Mouse (Mus musculus): ENCODE measurements around the gene Irf3.
A peak's percentile ranks its signal among the peaks of the same experiment; 100 is the strongest.

The Irf3 gene

GRCm38 (mm10) chr7:44997231-44997939, at the start of gene Irf3:
TSS of gene Irf3 (plus strand) at chr7:44997648.
- peak; percentile 94 for DNase-seq (ENCODE audit: low read depth, low spot score)

GRCm38 (mm10) chr7:44949922-44950321, 47.5 kb upstream of the Irf3 start:
- no peak for DNase-seq (ENCODE audit: low read depth, low spot score)

- no peak for DNase-seq (ENCODE audit: low read depth, low spot score)
These were observed 45.5 kb upstream of the Irf3 start for GRCm38 (mm10) chr7:44951960-44952359.

- peak; percentile 87 for DNase-seq (ENCODE audit: low read depth, low spot score)
These were observed 44.7 kb upstream of the Irf3 start for GRCm38 (mm10) chr7:44952611-44953306.

DNA sequence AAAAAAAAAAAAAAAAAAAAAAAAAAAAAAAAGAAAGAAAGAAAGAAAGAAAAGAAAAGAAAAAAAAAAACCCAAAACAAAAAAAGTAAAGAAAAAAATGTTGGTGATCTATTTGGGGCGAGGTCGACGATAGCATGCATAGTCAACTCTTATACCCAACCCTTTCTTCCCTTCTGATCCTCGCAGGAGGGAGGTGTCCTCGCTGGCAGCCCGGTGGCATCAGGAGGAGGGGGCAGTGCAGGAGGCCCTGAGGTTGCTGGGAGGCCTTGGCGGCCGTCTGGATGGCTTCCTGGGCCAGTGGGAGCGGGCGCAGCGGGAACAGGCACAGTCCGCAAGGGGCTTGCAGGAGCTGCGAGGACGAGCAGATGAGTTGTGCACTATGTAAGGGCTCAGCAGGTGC, 43.9 kb upstream of the Irf3 start:
- no peak for DNase-seq (ENCODE audit: low read depth, low spot score)

GRCm38 (mm10) chr7:44954091-44954885, 43.2 kb upstream of the Irf3 start:
- DNase-seq (ENCODE audit: low read depth, low spot score), result no peak

GRCm38 (mm10) chr7:44955628-44956027, 41.8 kb upstream of the Irf3 start:
- DNase-seq (ENCODE audit: low read depth, low spot score), result no peak

DNA sequence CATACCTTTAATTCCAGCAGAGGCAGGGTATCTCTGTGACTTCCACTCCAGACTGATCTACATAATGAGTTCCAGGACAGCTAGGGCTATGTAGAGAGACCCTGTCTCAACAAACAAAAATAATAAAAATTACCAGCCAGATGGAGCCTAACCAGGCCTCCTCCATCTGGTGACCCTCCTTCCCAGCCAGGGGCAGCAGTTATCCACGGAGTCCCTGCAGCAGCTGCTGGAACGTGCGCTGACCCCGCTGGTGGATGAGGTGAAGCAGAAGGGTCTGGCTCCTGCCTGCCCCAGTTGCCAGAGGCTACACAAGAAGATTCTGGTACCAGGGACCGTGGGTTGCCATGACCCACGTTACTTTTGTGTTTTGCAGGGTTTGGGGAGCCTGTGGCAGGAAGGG, 41.2 kb upstream of the Irf3 start:
- DNase-seq (ENCODE audit: low read depth, low spot score), result no peak

GRCm38 (mm10) chr7:44957183-44957835, 40.1 kb upstream of the Irf3 start:
- no peak for DNase-seq (ENCODE audit: low read depth, low spot score)

DNA sequence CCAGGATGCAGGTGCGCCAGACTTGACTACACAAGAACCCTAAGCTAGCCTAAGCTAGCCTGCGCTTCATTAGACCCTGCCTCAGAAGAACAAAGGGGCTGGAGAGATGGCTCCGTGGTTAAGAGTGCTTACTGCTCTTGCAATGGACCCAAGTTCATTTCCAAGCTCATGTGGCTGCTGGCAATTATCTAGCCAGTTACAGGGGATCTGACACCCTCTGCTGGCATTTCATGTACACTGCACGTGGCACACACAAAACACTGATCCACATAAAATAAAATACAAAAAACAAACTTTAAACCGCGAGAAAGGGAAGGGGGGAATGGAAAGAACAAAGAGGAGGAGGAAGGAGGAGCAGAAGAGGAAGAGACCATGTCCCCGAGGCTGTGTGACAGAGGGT, 39.2 kb upstream of the Irf3 start:
- no peak for DNase-seq (ENCODE audit: low read depth, low spot score)

- DNase-seq (ENCODE audit: low read depth, low spot score), result no peak
These were observed 38.2 kb upstream of the Irf3 start for GRCm38 (mm10) chr7:44959281-44959680.

DNA sequence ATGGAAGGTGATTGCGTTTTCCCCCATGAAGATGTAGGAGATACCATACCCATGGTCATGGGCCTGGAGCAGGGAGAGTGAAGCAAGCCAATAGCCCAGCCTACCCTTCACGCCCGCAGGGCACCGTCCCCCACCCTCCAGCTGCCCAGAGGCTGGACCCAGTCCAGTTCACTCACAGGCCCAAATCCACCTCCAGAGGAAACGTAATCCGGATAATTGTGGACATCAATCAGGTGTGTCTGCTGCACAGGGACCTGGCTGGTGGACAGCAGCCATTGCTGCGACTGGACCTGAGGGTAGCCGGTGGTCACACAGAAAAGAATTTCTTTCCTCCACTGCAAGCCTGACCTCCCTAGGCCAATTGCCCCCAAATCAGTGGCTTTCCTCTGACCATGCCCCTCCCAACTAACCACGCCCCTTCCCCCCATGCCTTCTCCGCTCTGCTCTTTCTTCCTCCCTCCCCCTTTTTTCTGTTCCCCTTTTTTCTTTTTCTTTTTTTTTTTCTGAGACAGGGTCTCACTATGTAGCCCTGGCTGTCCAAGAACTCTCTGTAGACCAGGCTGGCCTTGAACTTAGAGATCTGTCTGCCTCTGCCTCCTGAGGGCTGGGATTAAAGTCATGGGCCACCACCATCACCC, 37.5 kb upstream of the Irf3 start:
- no peak for DNase-seq (ENCODE audit: low read depth, low spot score)

GRCm38 (mm10) chr7:44960512-44960910, 36.9 kb upstream of the Irf3 start:
- DNase-seq (ENCODE audit: low read depth, low spot score), result no peak

GRCm38 (mm10) chr7:44962337-44962736, 35.1 kb upstream of the Irf3 start:
- DNase-seq (ENCODE audit: low read depth, low spot score), result no peak

DNA sequence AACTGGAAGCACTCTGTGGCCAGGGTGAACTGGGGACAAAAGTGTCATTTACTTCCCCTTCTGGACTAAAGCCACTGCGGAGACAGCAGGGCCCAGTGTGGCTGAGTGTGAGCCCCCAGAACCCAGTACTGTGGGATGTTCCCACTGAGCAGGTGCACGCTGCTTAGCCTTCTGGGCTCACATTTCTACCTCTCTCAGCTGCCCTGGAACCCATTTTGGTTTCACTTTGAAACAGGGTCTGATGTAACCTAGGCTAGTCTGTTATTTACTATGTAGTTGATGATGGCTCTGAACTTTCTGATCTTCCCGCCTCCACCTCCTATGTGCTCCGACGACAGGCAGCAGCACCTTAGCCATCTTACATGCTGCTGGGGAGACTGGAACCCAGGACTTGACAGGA, 34.6 kb upstream of the Irf3 start:
- DNase-seq (ENCODE audit: low read depth, low spot score), result no peak

- no peak for DNase-seq (ENCODE audit: low read depth, low spot score)
These were observed 32.5 kb upstream of the Irf3 start for GRCm38 (mm10) chr7:44964990-44965389.

DNA sequence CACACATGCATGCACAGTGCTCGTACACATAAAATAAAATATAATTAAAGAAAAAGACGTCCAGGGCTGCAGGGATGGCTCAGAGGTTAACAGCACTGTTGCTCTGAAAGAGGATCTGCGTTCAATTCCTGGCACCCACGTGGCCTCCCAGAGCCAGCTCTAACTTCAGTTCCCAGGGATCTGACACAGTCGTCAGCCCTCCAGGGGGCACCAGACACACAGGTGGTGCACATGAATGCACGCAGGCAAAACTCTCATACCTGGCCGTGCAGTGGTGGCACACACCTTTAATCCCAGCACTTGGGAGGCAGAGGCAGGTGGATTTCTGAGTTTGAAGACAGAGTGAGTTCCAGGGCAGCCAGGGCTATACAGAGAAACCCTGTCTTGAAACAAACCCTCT, 31.5 kb upstream of the Irf3 start:
- DNase-seq (ENCODE audit: low read depth, low spot score), result no peak

DNA sequence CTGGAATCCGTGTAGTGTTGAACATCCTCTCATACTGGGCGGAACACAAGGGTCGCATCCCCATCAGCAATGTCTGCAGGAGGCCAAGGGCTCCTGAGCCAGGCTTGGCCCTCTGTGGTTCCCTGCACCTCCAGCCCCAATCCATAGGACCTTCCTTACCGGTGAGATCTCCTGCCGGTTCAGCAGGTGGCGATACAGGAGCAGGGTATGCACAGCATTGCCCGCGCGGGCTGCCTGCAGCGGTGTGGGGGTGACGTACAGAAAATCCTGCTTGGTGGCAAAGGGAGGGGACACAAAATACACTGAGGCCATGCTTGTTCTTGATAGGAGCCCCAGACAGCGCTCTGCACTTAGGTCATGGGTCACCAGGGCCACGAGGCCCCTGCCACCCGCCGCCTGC, 30.8 kb upstream of the Irf3 start:
- DNase-seq (ENCODE audit: low read depth, low spot score), result no peak

- DNase-seq (ENCODE audit: low read depth, low spot score), result peak; percentile 80
These were observed 27.2 kb upstream of the Irf3 start for GRCm38 (mm10) chr7:44970231-44970691.

GRCm38 (mm10) chr7:44971142-44971541, 26.3 kb upstream of the Irf3 start:
- no peak for DNase-seq (ENCODE audit: low read depth, low spot score)

GRCm38 (mm10) chr7:44973415-44974130, 23.9 kb upstream of the Irf3 start:
- no peak for DNase-seq (ENCODE audit: low read depth, low spot score)

Measured in embryo, embryonic 11.5 days (tissue).